Mouse (Mus musculus) mature B cell (primary cell): ENCODE measurements around the gene G3bp1.

Experiments
- in situ Hi-C: fragments of 300-500 bp; cut with MboI; formaldehyde crosslinking; loops from 2 replicates; pipeline ENCODE4 v1.14.3; 2019

The G3bp1 gene

GRCm38 (mm10) chr11:55469048-55469843, at the start of gene G3bp1:
Gene G3bp1 (plus strand): TSS chr11:55469685.
- in situ Hi-C loops, result no loop called here

GRCm38 (mm10) chr11:55422978-55423377, 46.5 kb upstream of the G3bp1 start, which contains the start of gene Sparc:
Gene Sparc (minus strand): TSS chr11:55423183.
- in situ Hi-C loops, result no loop called here

GRCm38 (mm10) chr11:55423756-55424155, 45.7 kb upstream of the G3bp1 start:
- in situ Hi-C loops, result no loop called here

GRCm38 (mm10) chr11:55424746-55425360, 44.6 kb upstream of the G3bp1 start:
- in situ Hi-C loops, result no loop called here

- in situ Hi-C loops, result no loop called here
These were observed 41.1 kb upstream of the G3bp1 start for GRCm38 (mm10) chr11:55428186-55429012.

- in situ Hi-C loops, result no loop called here
These were observed 39.5 kb upstream of the G3bp1 start for GRCm38 (mm10) chr11:55429973-55430372.

- in situ Hi-C loops, result no loop called here
These were observed 36.5 kb upstream of the G3bp1 start for GRCm38 (mm10) chr11:55432981-55433380.

GRCm38 (mm10) chr11:55436089-55436488, 33.4 kb upstream of the G3bp1 start:
- in situ Hi-C loops, result no loop called here

GRCm38 (mm10) chr11:55438031-55438430, 31.5 kb upstream of the G3bp1 start:
- in situ Hi-C loops, result no loop called here

GRCm38 (mm10) chr11:55439718-55440117, 29.8 kb upstream of the G3bp1 start:
- in situ Hi-C loops, result no loop called here

GRCm38 (mm10) chr11:55444772-55445171, 24.7 kb upstream of the G3bp1 start:
- in situ Hi-C loops, result no loop called here

GRCm38 (mm10) chr11:55446579-55446978, 22.9 kb upstream of the G3bp1 start:
- in situ Hi-C loops, result no loop called here

GRCm38 (mm10) chr11:55449531-55449930, 20.0 kb upstream of the G3bp1 start:
- in situ Hi-C loops, result no loop called here

GRCm38 (mm10) chr11:55450311-55450710, 19.2 kb upstream of the G3bp1 start:
- in situ Hi-C loops, result no loop called here

GRCm38 (mm10) chr11:55453640-55454039, 15.8 kb upstream of the G3bp1 start:
- in situ Hi-C loops, result no loop called here

GRCm38 (mm10) chr11:55455166-55455565, 14.3 kb upstream of the G3bp1 start:
- in situ Hi-C loops, result no loop called here

- in situ Hi-C loops, result no loop called here
These were observed 11.0 kb upstream of the G3bp1 start for GRCm38 (mm10) chr11:55458501-55458900.

- in situ Hi-C loops, result no loop called here
These were observed 9.5 kb upstream of the G3bp1 start for GRCm38 (mm10) chr11:55459850-55460558.

GRCm38 (mm10) chr11:55460559-55461018, 8.9 kb upstream of the G3bp1 start:
- in situ Hi-C loops, result no loop called here

- in situ Hi-C loops, result no loop called here
These were observed 8.4 kb upstream of the G3bp1 start, which contains the start of gene Atox1 for GRCm38 (mm10) chr11:55461019-55461645. Gene Atox1 (minus strand): TSS chr11:55461239.

GRCm38 (mm10) chr11:55462149-55462548, 7.3 kb upstream of the G3bp1 start:
- in situ Hi-C loops, result no loop called here
